Mouse (Mus musculus): ENCODE data around the gene Tspan1. TPM values are rescaled to one million over a fixed set of nuclear protein-coding genes. Genes with fewer than 3 reads are reported as not detected.

Tspan1 gene
- polyA plus RNA-seq, 1 experiment, result not detected

DNA sequence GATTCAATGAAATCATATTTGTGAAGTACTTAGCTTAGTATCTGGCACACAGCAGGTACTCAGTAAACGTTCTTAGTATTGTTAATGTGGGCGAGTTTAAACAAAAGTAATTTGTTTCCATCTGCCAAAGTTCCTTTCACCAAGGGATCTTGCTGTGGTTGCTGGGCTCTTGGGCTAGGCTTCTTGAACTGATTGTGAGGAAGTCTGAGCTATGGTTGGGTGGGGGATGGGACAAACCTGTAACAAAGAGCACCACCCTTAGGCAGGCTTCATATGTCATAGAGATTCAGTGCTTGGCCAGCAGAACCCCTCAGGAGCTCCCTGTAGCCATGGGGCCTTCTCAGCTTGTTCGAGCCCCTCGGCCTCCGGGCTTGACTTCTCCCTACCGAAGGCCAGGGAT lies 5.7 kb upstream of the Tspan1 start, which contains the start of the genes 1700042G07Rik and Gm49337:
TSS of gene 1700042G07Rik (plus strand) at position 301 of the 400 bp plus-strand sequence.
TSS of gene Gm49337 (plus strand) at position 313 of the 400 bp plus-strand sequence.
- no peaks in the 10 kb centered on the region for H3K36me3 ChIP-seq (ENCODE audit: control insufficient read depth)
- peaks cover 23% of the 10 kb centered on the region for H3K27me3 ChIP-seq (ENCODE audit: control insufficient read depth)
- no peak within 1 kb of the TSS for H3K4me3 ChIP-seq (replicated peaks)
- H3K9me3 ChIP-seq (ENCODE audit: control insufficient read depth, low read length), result no peaks in the 10 kb centered on the region
- TF ChIP-seq GATA1 (IDR thresholded peaks at IDR 0.05; ENCODE audit: low read length), result no peak
- no peak for TF ChIP-seq TAL1 (IDR thresholded peaks at IDR 0.05; ENCODE audit: low read length)
- peaks cover 30% of the 10 kb centered on the region for H3K4me1 ChIP-seq (ENCODE audit: control insufficient read depth)

- TF ChIP-seq GATA1 (IDR thresholded peaks at IDR 0.05; ENCODE audit: low read length) (no peak), TAL1 (IDR thresholded peaks at IDR 0.05; ENCODE audit: low read length) (no peak)
- H3K27me3 ChIP-seq (ENCODE audit: control insufficient read depth), result peaks cover 2% of the 10 kb centered on the region; the same call in 1 of the 2 replicates
- H3K4me3 ChIP-seq (replicated peaks), result no peak overlapping the region
- H3K9me3 ChIP-seq (ENCODE audit: control insufficient read depth, low read length), result no peaks in the 10 kb centered on the region
- H3K36me3 ChIP-seq (ENCODE audit: control insufficient read depth), result no peaks in the 10 kb centered on the region
- H3K4me1 ChIP-seq (ENCODE audit: control insufficient read depth), result peaks cover 7% of the 10 kb centered on the region
These were observed 1.9 kb upstream of the Tspan1 start for GRCm38 (mm10) chr4:116169353-116169672.

DNA sequence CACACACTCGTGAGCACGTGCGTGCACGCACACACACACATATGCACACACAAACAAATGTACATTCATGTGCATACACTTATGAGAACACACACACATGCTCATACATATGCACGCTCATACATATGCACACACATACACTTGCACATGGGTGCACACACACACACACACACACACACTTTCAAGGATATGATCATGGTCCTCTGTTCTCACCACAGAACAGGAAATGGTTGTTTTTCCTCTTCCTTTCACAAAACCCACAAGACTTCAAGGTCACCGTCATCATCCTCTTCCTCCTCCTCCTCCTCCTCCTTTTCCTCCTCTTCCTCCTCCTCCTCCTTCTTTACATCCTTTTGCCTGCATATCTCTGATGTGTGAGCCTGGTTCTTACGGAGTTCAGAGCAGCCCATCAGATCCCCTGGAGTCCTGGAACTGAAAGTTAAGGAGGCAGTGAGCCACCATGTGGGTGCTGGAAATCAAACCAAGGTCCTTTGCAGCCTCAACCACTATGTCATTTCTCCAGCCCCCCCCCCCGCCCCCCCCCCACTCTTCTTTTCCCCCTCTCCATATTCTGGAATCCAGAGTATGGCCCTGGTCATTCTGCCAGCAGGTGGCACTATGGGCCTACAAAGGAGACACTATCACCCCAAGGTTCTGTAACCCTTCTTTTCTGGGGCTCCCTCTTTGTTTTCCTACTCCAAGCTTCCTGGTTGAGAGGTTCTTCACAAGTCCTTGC lies 1.4 kb upstream of the Tspan1 start:
- Histone ChIP-seq H3K9me3 (ENCODE audit: control insufficient read depth, low read length) (no peaks in the 10 kb centered on the region), H3K4me1 (ENCODE audit: control insufficient read depth) (peaks cover 5% of the 10 kb centered on the region; the same call in 1 of the 2 replicates), H3K36me3 (ENCODE audit: control insufficient read depth) (no peaks in the 10 kb centered on the region), H3K4me3 (replicated peaks) (no peak overlapping the region), H3K27me3 (ENCODE audit: control insufficient read depth) (peaks cover 2% of the 10 kb centered on the region; the same call in 1 of the 2 replicates)
- no peak for TF ChIP-seq TAL1 (IDR thresholded peaks at IDR 0.05; ENCODE audit: low read length)
- TF ChIP-seq GATA1 (IDR thresholded peaks at IDR 0.05; ENCODE audit: low read length), result no peak

GRCm38 (mm10) chr4:116165708-116166407 lies 1.5 kb downstream of the Tspan1 start:
- Histone ChIP-seq H3K36me3 (ENCODE audit: control insufficient read depth) (no peaks in the 10 kb centered on the region), H3K27me3 (ENCODE audit: control insufficient read depth) (peaks cover 2% of the 10 kb centered on the region; the same call in 1 of the 2 replicates), H3K4me3 (replicated peaks) (no peak overlapping the region), H3K4me1 (ENCODE audit: control insufficient read depth) (peaks cover 15% of the 10 kb centered on the region), H3K9me3 (ENCODE audit: control insufficient read depth, low read length) (no peaks in the 10 kb centered on the region)
- TF ChIP-seq TAL1 (IDR thresholded peaks at IDR 0.05; ENCODE audit: low read length) (no peak), GATA1 (IDR thresholded peaks at IDR 0.05; ENCODE audit: low read length) (no peak)

GRCm38 (mm10) chr4:116164759-116165554 lies 2.4 kb downstream of the Tspan1 start:
- peaks cover 2% of the 10 kb centered on the region; the same call in 1 of the 2 replicates for H3K27me3 ChIP-seq (ENCODE audit: control insufficient read depth)
- no peaks in the 10 kb centered on the region for H3K9me3 ChIP-seq (ENCODE audit: control insufficient read depth, low read length)
- H3K36me3 ChIP-seq (ENCODE audit: control insufficient read depth), result peaks cover 2% of the 10 kb centered on the region; the same call in 1 of the 2 replicates
- no peak overlapping the region for H3K4me3 ChIP-seq (replicated peaks)
- H3K4me1 ChIP-seq (ENCODE audit: control insufficient read depth), result peaks cover 15% of the 10 kb centered on the region
- TF ChIP-seq TAL1 (IDR thresholded peaks at IDR 0.05; ENCODE audit: low read length) (no peak), GATA1 (IDR thresholded peaks at IDR 0.05; ENCODE audit: low read length) (no peak)

- Histone ChIP-seq H3K4me3 (replicated peaks) (no peak overlapping the region), H3K27me3 (ENCODE audit: control insufficient read depth) (peaks cover 2% of the 10 kb centered on the region; the same call in 1 of the 2 replicates), H3K9me3 (ENCODE audit: control insufficient read depth, low read length) (no peaks in the 10 kb centered on the region), H3K4me1 (ENCODE audit: control insufficient read depth) (peaks cover 11% of the 10 kb centered on the region), H3K36me3 (ENCODE audit: control insufficient read depth) (peaks cover 23% of the 10 kb centered on the region)
- TF ChIP-seq GATA1 (IDR thresholded peaks at IDR 0.05; ENCODE audit: low read length), result no peak
- no peak for TF ChIP-seq TAL1 (IDR thresholded peaks at IDR 0.05; ENCODE audit: low read length)
These were observed 5.3 kb downstream of the Tspan1 start for GRCm38 (mm10) chr4:116162142-116162541.

GRCm38 (mm10) chr4:116160769-116161168 lies 6.6 kb downstream of the Tspan1 start:
- no peak overlapping the region for H3K4me3 ChIP-seq (replicated peaks)
- TF ChIP-seq TAL1 (IDR thresholded peaks at IDR 0.05; ENCODE audit: low read length), result no peak
- H3K27me3 ChIP-seq (ENCODE audit: control insufficient read depth), result peaks cover 1% of the 10 kb centered on the region; the same call in 1 of the 2 replicates
- H3K4me1 ChIP-seq (ENCODE audit: control insufficient read depth), result peaks cover 11% of the 10 kb centered on the region
- peaks cover 34% of the 10 kb centered on the region for H3K36me3 ChIP-seq (ENCODE audit: control insufficient read depth)
- no peaks in the 10 kb centered on the region for H3K9me3 ChIP-seq (ENCODE audit: control insufficient read depth, low read length)

GRCm38 (mm10) chr4:116159912-116160311 lies 7.5 kb downstream of the Tspan1 start:
- Histone ChIP-seq H3K9me3 (ENCODE audit: control insufficient read depth, low read length) (no peaks in the 10 kb centered on the region), H3K27me3 (ENCODE audit: control insufficient read depth) (no peaks in the 10 kb centered on the region), H3K4me3 (replicated peaks) (no peak overlapping the region), H3K36me3 (ENCODE audit: control insufficient read depth) (peaks cover 42% of the 10 kb centered on the region), H3K4me1 (ENCODE audit: control insufficient read depth) (peaks cover 11% of the 10 kb centered on the region)
- no peak for TF ChIP-seq GATA1 (IDR thresholded peaks at IDR 0.05; ENCODE audit: low read length)
- no peak for TF ChIP-seq TAL1 (IDR thresholded peaks at IDR 0.05; ENCODE audit: low read length)

Data from erythroblast, embryonic 14.5 days (primary cell).